9 mouse cellular contexts compared by ENCODE assay signal in the genomic region with DNA sequence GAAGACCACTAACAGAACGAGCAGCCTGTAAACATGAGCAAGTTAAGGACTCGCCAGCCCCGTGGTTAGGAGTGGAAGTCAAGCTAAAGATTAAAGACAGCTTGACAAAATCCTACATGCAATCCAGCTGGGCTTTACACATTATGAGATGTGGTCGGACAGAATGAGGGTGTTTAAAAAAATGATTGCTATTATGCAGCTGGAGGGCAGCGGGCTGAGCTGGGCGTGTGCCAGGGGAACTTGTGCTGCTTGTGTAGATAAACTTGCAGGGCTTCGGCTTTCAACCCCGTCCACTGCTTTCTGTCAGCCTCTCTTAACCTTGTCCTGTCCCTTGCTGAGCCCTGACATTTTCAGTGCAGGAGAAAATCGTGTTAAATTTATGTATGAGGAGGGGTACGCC.
DNase-seq lines count a peak whose midpoint lies in the region; ATAC-seq and TF ChIP-seq lines count a peak whose summit lies in the region.
"Had no signal": no experiment of that assay in that cellular context is flagged by ENCODE, and none has a peak within 500 bp of the region (broad histone marks: within the 10 kb centered on the region; RNA-seq: fewer than 3 reads in every experiment).

No protein-coding gene starts in this region.

- no peak overlapping the region for H3K4me2 ChIP-seq in midbrain, embryonic 14.5 days (ENCODE audit: low read length)
- H3K4me2 ChIP-seq in midbrain, embryonic 13.5 days (replicated peaks): no peak overlapping the region
- H3K4me2 ChIP-seq in embryonic facial prominence, embryonic 14.5 days (ENCODE audit: low read depth, low read length): peak overlapping the region; percentile 21; the same call in 1 of the 2 replicates
- peak overlapping the region; percentile 7; the same call in 1 of the 2 replicates for H3K4me2 ChIP-seq in kidney, postnatal 0 days (ENCODE audit: low read length)
- 0 out of 2 replicates have a peak overlapping the region, but pooled peaks have one; percentile 8 for H3K4me2 ChIP-seq in stomach, embryonic 14.5 days (replicated peaks; ENCODE audit: low read depth, low read length)
- no peak overlapping the region for H3K4me2 ChIP-seq in hindbrain, embryonic 12.5 days (replicated peaks)
- H3K4me2 ChIP-seq: midbrain, embryonic 15.5 days had no signal

- no peaks in the 10 kb centered on the region for H3K36me3 ChIP-seq in midbrain, embryonic 14.5 days (ENCODE audit: control insufficient read depth, insufficient read depth, low read length)
- H3K36me3 ChIP-seq in midbrain, embryonic 13.5 days: no peaks in the 10 kb centered on the region
- H3K36me3 ChIP-seq in embryonic facial prominence, embryonic 14.5 days (ENCODE audit: control insufficient read depth, insufficient read depth, low read length): no peaks in the 10 kb centered on the region
- H3K36me3 ChIP-seq in kidney, postnatal 0 days (ENCODE audit: insufficient read depth, low read length): no peaks in the 10 kb centered on the region
- no peaks in the 10 kb centered on the region for H3K36me3 ChIP-seq in stomach, embryonic 14.5 days (ENCODE audit: control insufficient read depth, insufficient read depth, low read length)
- no peaks in the 10 kb centered on the region for H3K36me3 ChIP-seq in hindbrain, embryonic 12.5 days
- H3K36me3 ChIP-seq: midbrain, embryonic 15.5 days had no signal

- H3K9me3 ChIP-seq in midbrain, embryonic 14.5 days (ENCODE audit: control insufficient read depth, low read length): no peaks in the 10 kb centered on the region
- no peaks in the 10 kb centered on the region for H3K9me3 ChIP-seq in midbrain, embryonic 13.5 days
- H3K9me3 ChIP-seq in embryonic facial prominence, embryonic 14.5 days (ENCODE audit: control insufficient read depth, low read length): no peaks in the 10 kb centered on the region
- no peaks in the 10 kb centered on the region for H3K9me3 ChIP-seq in kidney, postnatal 0 days (replicated peaks; ENCODE audit: low read length)
- no peaks in the 10 kb centered on the region for H3K9me3 ChIP-seq in stomach, embryonic 14.5 days (ENCODE audit: control insufficient read depth, low read depth, low read length)
- H3K9me3 ChIP-seq in hindbrain, embryonic 12.5 days (replicated peaks): no peaks in the 10 kb centered on the region
- H3K9me3 ChIP-seq: midbrain, embryonic 15.5 days had no signal

- H3K27me3 ChIP-seq in midbrain, embryonic 14.5 days (ENCODE audit: control insufficient read depth, insufficient read depth, low read length): no peaks in the 10 kb centered on the region
- no peaks in the 10 kb centered on the region for H3K27me3 ChIP-seq in midbrain, embryonic 13.5 days
- H3K27me3 ChIP-seq in embryonic facial prominence, embryonic 14.5 days (replicated peaks; ENCODE audit: control insufficient read depth, insufficient read depth, low read length): no peaks in the 10 kb centered on the region; the same call in 1 of the 2 replicates
- no peaks in the 10 kb centered on the region for H3K27me3 ChIP-seq in kidney, postnatal 0 days (ENCODE audit: insufficient read depth, low read length)
- H3K27me3 ChIP-seq in stomach, embryonic 14.5 days (ENCODE audit: control insufficient read depth, insufficient read depth, low read length): no peaks in the 10 kb centered on the region
- no peaks in the 10 kb centered on the region for H3K27me3 ChIP-seq in hindbrain, embryonic 12.5 days
- H3K27me3 ChIP-seq: midbrain, embryonic 15.5 days had no signal

- peak; percentile 50 for DNase-seq in midbrain, embryonic 14.5 days
- DNase-seq in embryonic facial prominence, embryonic 14.5 days (ENCODE audit: low spot score): peak; percentile 88
- peak; percentile 78 for DNase-seq in kidney, postnatal 0 days (ENCODE audit: low spot score)
- no peak for DNase-seq in c-Kit-positive CD71-positive TER-119-positive erythroid progenitor cells, embryonic 14.5 days (ENCODE audit: low spot score)
- no peak for DNase-seq in embryo, embryonic 9.5 days (ENCODE audit: extremely low spot score)

- WGBS in midbrain, embryonic 14.5 days: 46% methylated on average over 10 of the region's 10 CpGs
- WGBS in midbrain, embryonic 13.5 days: 59% methylated on average over 10 of the region's 10 CpGs
- WGBS in embryonic facial prominence, embryonic 14.5 days: 19% methylated on average over 10 of the region's 10 CpGs
- 23% methylated on average over 10 of the region's 10 CpGs for WGBS in kidney, postnatal 0 days
- 15% methylated on average over 10 of the region's 10 CpGs for WGBS in stomach, embryonic 14.5 days
- WGBS in hindbrain, embryonic 12.5 days: 55% methylated on average over 10 of the region's 10 CpGs

- H3K9ac ChIP-seq in midbrain, embryonic 14.5 days (replicated peaks; ENCODE audit: low read length): no peak overlapping the region
- no peak overlapping the region for H3K9ac ChIP-seq in midbrain, embryonic 13.5 days (replicated peaks)
- no peak overlapping the region for H3K9ac ChIP-seq in embryonic facial prominence, embryonic 14.5 days (ENCODE audit: low read depth, low read length)
- no peak overlapping the region for H3K9ac ChIP-seq in kidney, postnatal 0 days (ENCODE audit: low read depth, low read length)
- H3K9ac ChIP-seq in stomach, embryonic 14.5 days (replicated peaks; ENCODE audit: low read depth, low read length): no peak overlapping the region
- H3K9ac ChIP-seq in hindbrain, embryonic 12.5 days: no peak overlapping the region
- H3K9ac ChIP-seq: midbrain, embryonic 15.5 days had no signal

- no peak for ATAC-seq in midbrain, embryonic 14.5 days (ENCODE audit: low FRiP score, low TSS enrichment)
- no peak for ATAC-seq in midbrain, embryonic 13.5 days
- 0 out of 2 replicates have a peak, but pooled peaks have one; percentile 33 for ATAC-seq in embryonic facial prominence, embryonic 14.5 days (ENCODE audit: low read depth)
- ATAC-seq in kidney, postnatal 0 days (replicated peaks; ENCODE audit: low FRiP score, low read depth): no peak
- peak; percentile 37; the same call in 1 of the 2 replicates for ATAC-seq in stomach, embryonic 14.5 days (ENCODE audit: insufficient number of reproducible peaks, insufficient read depth, low FRiP score, low read depth)
- ATAC-seq in hindbrain, embryonic 12.5 days (ENCODE audit: low FRiP score): no peak
- ATAC-seq: midbrain, embryonic 15.5 days had no signal

- TF ChIP-seq CTCF in kidney, postnatal 0 days (IDR thresholded peaks at IDR 0.05; ENCODE audit: low read depth): no peak

- no peak overlapping the region for H3K27ac ChIP-seq in midbrain, embryonic 14.5 days (replicated peaks; ENCODE audit: low read depth, low read length)
- no peak overlapping the region for H3K27ac ChIP-seq in midbrain, embryonic 13.5 days
- no peak overlapping the region for H3K27ac ChIP-seq in embryonic facial prominence, embryonic 14.5 days (replicated peaks; ENCODE audit: low read depth, low read length)
- no peak overlapping the region for H3K27ac ChIP-seq in kidney, postnatal 0 days
- 0 out of 2 replicates have a peak overlapping the region, but pooled peaks have one; percentile 11 for H3K27ac ChIP-seq in stomach, embryonic 14.5 days (ENCODE audit: low read length)
- H3K27ac ChIP-seq in hindbrain, embryonic 12.5 days: no peak overlapping the region
- H3K27ac ChIP-seq: midbrain, embryonic 15.5 days had no signal

- H3K4me3 ChIP-seq in midbrain, embryonic 14.5 days (replicated peaks; ENCODE audit: low read depth, low read length): no peak overlapping the region
- no peak overlapping the region for H3K4me3 ChIP-seq in midbrain, embryonic 13.5 days (replicated peaks)
- no peak overlapping the region for H3K4me3 ChIP-seq in embryonic facial prominence, embryonic 14.5 days (ENCODE audit: low read depth, low read length)
- no peak overlapping the region for H3K4me3 ChIP-seq in kidney, postnatal 0 days (replicated peaks; ENCODE audit: low read depth, low read length)
- H3K4me3 ChIP-seq in stomach, embryonic 14.5 days (ENCODE audit: low read depth, low read length): no peak overlapping the region
- no peak overlapping the region for H3K4me3 ChIP-seq in hindbrain, embryonic 12.5 days
- H3K4me3 ChIP-seq: midbrain, embryonic 15.5 days had no signal

- 0 out of 2 replicates have a peak, but pooled peaks cover 2% of the 10 kb centered on the region for H3K4me1 ChIP-seq in midbrain, embryonic 14.5 days (ENCODE audit: control insufficient read depth, insufficient read depth, low read length)
- peaks cover 16% of the 10 kb centered on the region for H3K4me1 ChIP-seq in midbrain, embryonic 13.5 days (replicated peaks)
- peaks cover 14% of the 10 kb centered on the region for H3K4me1 ChIP-seq in embryonic facial prominence, embryonic 14.5 days (ENCODE audit: control insufficient read depth, insufficient read depth, low read length)
- H3K4me1 ChIP-seq in kidney, postnatal 0 days (replicated peaks; ENCODE audit: insufficient read depth, low read length): no peaks in the 10 kb centered on the region
- peaks cover 14% of the 10 kb centered on the region; the same call in 1 of the 2 replicates for H3K4me1 ChIP-seq in stomach, embryonic 14.5 days (ENCODE audit: control insufficient read depth, insufficient read depth, low read length)
- H3K4me1 ChIP-seq in hindbrain, embryonic 12.5 days: peaks cover 25% of the 10 kb centered on the region

Comparison
In these comparisons a context has a peak if more than half of its experiments do, and no peak if none do; other contexts are left out.
1. ATAC-seq: peak in embryonic facial prominence, embryonic 14.5 days (single experiment) and stomach, embryonic 14.5 days (single experiment); none in midbrain, embryonic 14.5 days (single experiment), midbrain, embryonic 13.5 days (single experiment), kidney, postnatal 0 days (single experiment) and hindbrain, embryonic 12.5 days (single experiment).
2. DNase-seq: peak in midbrain, embryonic 14.5 days (single experiment), embryonic facial prominence, embryonic 14.5 days (single experiment) and kidney, postnatal 0 days (single experiment); none in c-Kit-positive CD71-positive TER-119-positive erythroid progenitor cells, embryonic 14.5 days (single experiment) and embryo, embryonic 9.5 days (single experiment).
3. H3K4me2 ChIP-seq: peak in embryonic facial prominence, embryonic 14.5 days (single experiment), kidney, postnatal 0 days (single experiment) and stomach, embryonic 14.5 days (single experiment); none in midbrain, embryonic 14.5 days (single experiment), midbrain, embryonic 13.5 days (single experiment) and hindbrain, embryonic 12.5 days (single experiment).